Mouse (Mus musculus): ENCODE results near the gene Zswim3.
"Not testable (repeated sequence)": the region's sequence is repeated elsewhere in the genome, so short reads cannot be mapped to it uniquely, and the experiment has no call there.

The Zswim3 gene

GRCm38 (mm10) chr2:164855572-164855971 lies 50.7 kb downstream of the Zswim3 start:
- DNase-seq (ENCODE audit: low spot score), result not testable (repeated sequence)

GRCm38 (mm10) chr2:164856309-164857100 lies 51.6 kb downstream of the Zswim3 start:
- DNase-seq (ENCODE audit: low spot score), result no peak

DNA sequence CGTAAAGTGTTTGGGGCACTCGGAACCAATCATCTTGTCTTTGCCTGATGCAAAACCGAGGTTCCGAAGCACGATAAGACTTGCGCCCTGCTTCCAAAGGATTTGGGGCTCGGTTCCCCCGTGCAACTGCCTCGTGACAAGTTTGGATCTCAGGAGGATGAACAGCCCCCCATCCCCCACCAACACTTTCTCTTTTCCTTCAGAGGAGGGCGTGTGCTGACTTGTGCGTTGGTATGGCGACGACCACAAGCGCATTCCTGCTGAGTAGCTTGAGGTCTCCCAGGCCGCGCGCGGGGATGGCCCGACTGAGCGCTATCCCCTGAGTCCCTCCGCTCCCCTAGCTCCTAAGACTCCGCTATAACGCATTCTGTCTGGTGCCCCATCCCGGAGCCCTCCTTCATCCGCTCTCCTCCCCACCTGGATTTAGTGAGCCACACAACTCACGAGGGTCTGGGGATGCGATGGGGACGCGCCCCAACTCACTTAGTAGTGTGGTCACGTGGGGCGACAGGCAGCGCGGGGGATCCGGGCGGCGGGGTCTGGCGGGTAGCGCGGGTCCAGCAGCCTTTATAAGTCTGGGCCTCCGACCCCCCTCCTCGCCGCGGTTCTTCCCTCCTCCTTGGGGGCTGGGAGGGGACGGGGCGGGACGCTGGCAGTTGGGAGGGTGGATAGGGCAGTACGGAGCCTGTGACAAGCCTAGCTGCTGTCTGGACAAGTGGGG lies 52.4 kb downstream of the Zswim3 start, which contains the start of gene Pltp:
Gene Pltp (minus strand): TSS at position 611 of the 721 bp plus-strand sequence.
- no peak for DNase-seq (ENCODE audit: low spot score)

DNA sequence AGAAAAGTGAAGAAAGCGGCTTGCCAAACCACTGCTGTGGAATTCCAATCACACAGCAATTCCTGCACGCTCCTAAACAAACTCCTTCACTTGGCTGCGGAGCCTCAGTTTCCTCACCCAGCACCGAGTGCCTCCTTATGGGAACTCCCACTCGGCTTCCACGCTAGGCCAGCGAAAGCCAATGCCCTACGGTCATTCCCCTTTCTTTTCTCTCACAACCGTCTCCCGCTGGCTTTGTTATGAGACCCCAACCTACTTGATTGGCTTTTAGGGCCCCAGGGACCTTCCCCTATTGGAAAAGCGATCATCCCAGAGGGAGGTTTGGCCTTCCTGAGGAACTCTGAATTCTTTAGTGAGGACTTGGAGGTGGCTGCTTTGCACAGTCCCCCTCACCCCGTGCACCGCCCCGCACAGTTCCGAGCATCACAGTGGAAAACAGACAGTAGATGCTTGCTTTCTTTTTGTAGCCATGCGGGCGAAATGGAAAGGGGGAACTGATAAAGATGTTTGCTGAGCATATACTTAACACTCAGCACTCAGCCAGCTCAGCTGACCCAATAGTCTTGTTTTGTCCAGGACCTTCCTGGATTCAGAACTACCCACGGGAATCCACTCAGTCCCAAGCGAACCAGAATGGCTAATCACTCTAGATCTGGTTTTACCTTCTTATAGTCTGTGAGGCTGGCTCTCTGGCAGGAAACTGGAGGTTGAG lies 53.1 kb downstream of the Zswim3 start:
- no peak for DNase-seq (ENCODE audit: low spot score)

DNA sequence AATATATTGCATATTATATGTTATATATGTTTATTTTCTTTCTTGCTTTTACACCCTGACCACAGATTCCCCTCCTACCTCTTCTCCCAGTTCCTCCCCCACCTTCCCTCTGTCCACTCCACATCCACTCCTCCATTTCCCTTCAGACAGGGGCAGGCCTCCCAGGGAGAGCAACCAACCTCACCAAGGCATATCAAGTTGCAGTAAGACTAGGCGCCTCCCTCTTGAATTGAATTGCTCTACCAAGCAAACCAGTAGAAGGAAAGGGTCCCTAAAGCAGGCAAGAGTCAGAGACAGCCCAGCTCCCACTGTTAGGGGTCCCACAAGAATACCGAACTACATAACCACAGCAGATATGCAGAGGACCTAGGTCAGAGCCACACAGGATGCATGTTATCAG lies 54.3 kb downstream of the Zswim3 start:
- no peak for DNase-seq (ENCODE audit: low spot score)

DNA sequence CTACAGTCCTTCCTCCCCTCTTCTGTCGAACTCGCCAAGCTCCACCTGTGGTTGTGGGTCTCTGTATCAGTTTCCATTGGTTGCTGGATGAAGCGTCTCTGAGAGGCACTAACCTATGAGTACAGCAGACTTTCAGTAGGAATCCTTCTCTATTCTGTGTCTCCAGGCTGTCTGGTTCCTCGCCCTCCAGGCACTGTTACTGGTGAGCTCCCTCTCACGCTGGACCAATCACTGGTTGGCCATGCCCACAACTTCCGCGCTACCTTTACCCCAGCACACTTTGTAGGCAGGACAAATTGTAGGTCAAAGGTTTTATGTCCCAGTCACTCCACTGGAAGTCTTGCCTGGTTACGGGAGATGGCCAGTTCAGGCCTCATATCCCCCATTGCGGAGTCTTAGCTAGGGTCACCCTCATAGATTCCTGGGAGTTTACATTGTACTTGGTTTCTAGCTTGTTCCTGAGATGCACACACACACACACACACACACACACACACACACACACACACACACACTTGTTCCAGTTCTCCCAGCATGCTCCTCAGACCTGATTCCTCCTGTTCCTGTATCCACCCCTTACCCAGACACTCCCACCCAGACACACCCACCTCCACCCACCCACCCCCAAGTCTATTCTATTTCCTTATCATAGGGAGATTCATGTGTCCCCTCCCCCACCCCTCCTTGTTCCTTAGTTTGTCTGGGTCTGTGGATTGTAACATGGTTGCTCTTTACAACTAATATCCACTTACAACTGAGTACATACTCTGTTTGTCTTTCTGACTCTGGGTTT lies 54.9 kb downstream of the Zswim3 start:
- no peak for DNase-seq (ENCODE audit: low spot score)

DNA sequence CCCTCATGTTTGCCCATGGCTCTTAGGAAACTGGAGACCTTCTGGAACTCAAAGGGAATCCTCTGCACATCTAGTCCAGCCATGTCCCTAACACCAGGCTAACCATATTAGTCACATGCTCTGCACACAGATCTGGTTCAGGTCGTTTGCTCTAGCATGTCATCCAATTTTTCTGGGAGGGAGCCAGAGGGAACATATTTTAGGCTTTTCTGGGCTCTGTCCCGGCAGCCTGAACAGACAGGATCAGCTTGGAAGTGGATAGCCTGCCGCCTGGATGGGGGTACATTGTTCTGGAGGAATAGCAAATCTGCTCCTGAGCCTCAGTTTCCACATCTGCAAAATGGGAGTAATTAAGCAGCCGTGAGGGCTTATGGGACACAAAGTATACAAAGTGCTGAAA lies 56.2 kb downstream of the Zswim3 start:
- no peak for DNase-seq (ENCODE audit: low spot score)

- no peak for DNase-seq (ENCODE audit: low spot score)
Measured at GRCm38 (mm10) chr2:164862179-164862861, 57.4 kb downstream of the Zswim3 start.

- DNase-seq (ENCODE audit: low spot score), result not testable (repeated sequence)
Measured at GRCm38 (mm10) chr2:164863411-164863810, 58.5 kb downstream of the Zswim3 start.

GRCm38 (mm10) chr2:164864593-164864992 lies 59.7 kb downstream of the Zswim3 start:
- DNase-seq (ENCODE audit: low spot score), result no peak

GRCm38 (mm10) chr2:164866741-164867551 lies 62.0 kb downstream of the Zswim3 start:
- DNase-seq (ENCODE audit: low spot score), result no peak

GRCm38 (mm10) chr2:164867566-164867965 lies 62.7 kb downstream of the Zswim3 start:
- no peak for DNase-seq (ENCODE audit: low spot score)

DNA sequence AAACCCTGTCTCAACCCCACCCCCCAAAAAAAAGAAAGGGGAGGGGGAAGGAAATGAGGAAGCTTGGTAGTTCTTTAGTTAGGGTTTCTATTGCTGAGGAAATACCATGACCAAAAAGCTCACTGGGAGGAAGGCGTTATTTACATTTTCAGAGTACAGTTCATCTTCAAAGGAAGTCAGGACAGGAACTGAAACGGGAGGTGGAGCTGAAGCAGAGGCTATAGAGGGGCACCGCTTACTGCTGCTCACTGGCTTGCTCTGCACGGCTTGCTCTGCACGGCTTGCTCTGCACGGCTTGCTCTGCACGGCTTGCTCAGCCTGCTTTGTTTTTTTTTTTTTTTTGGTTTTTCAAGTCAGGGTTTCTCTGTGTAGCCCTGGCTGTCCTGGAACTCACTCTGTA lies 63.6 kb downstream of the Zswim3 start:
- DNase-seq (ENCODE audit: low spot score), result no peak
